Mouse (Mus musculus): ENCODE results near the gene Hyal3.
A peak's percentile ranks its signal among the peaks of the same experiment; 100 is the strongest.
"Not testable (repeated sequence)": the region's sequence is repeated elsewhere in the genome, so short reads cannot be mapped to it uniquely, and the experiment has no call there.

Gene Hyal3

GRCm38 (mm10) chr9:107571534-107572326 lies 8.9 kb upstream of the Hyal3 start:
- DNase-seq (ENCODE audit: low spot score in 2 of 2): no peak

GRCm38 (mm10) chr9:107572327-107572662 lies 8.3 kb upstream of the Hyal3 start:
- DNase-seq (ENCODE audit: low spot score in 2 of 2): no peak

- not testable (repeated sequence) for DNase-seq (ENCODE audit: low spot score in 2 of 2)
Measured at GRCm38 (mm10) chr9:107573774-107574173, 6.8 kb upstream of the Hyal3 start.

DNA sequence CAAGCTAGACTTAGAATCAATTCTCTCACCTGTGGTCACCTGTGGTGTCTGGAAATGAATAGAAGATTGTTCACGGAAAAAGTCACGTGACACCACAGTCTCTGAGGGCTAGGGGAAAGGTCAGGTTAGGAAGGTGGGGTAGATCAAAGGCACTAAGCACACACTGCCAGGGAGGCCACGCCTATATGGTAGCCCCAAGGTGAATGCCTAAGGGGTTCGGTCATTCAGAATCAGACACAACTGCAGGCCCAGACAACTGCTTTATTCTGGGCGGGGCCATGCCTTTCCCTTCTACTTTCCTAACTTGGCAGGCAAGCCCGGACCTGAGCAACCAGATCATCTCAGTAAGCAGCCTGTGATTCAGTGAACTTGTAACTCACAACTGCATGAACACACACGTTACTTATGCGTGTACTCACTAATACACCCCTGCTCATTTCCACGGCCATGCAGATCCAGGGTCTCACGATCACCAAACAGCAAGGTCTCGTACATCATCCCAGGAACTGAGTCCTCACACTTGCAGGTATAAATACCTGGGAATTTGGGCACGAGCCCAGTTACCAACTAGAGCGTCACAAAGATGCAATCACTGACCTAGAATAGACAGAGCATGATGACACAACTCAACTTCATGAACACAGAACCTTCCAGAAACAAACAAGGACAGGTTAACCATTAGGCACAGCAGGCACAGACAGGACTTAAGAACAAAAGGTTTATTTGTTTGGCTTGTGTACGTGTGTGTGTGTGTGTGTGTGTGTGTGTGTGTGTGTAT lies 4.8 kb upstream of the Hyal3 start:
- DNase-seq (ENCODE audit: low spot score in 2 of 2): peak; percentile 74 to 76

- peak; percentile 81 to 88 for DNase-seq (ENCODE audit: low spot score in 2 of 2)
Measured at GRCm38 (mm10) chr9:107576357-107577107, 4.1 kb upstream of the Hyal3 start, which contains the start of gene Hyal1. TSS of gene Hyal1 (plus strand) at chr9:107576927.

DNA sequence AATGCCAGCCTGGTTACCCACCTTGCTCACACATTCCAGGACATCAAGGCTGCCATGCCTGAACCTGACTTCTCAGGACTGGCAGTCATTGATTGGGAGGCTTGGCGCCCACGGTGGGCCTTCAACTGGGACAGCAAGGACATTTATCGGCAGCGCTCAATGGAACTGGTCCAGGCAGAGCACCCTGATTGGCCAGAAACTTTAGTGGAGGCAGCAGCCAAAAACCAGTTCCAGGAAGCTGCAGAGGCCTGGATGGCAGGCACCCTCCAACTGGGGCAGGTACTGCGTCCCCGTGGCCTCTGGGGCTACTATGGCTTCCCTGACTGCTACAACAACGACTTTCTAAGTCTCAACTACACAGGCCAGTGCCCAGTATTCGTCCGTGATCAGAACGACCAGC lies 2.7 kb upstream of the Hyal3 start:
- no peak for DNase-seq (ENCODE audit: low spot score in 2 of 2)

GRCm38 (mm10) chr9:107578587-107578986 lies 2.0 kb upstream of the Hyal3 start, which contains the start of gene Naa80:
TSS of gene Naa80 (plus strand) at chr9:107578887.
- DNase-seq (ENCODE audit: low spot score in 2 of 2): no peak

DNA sequence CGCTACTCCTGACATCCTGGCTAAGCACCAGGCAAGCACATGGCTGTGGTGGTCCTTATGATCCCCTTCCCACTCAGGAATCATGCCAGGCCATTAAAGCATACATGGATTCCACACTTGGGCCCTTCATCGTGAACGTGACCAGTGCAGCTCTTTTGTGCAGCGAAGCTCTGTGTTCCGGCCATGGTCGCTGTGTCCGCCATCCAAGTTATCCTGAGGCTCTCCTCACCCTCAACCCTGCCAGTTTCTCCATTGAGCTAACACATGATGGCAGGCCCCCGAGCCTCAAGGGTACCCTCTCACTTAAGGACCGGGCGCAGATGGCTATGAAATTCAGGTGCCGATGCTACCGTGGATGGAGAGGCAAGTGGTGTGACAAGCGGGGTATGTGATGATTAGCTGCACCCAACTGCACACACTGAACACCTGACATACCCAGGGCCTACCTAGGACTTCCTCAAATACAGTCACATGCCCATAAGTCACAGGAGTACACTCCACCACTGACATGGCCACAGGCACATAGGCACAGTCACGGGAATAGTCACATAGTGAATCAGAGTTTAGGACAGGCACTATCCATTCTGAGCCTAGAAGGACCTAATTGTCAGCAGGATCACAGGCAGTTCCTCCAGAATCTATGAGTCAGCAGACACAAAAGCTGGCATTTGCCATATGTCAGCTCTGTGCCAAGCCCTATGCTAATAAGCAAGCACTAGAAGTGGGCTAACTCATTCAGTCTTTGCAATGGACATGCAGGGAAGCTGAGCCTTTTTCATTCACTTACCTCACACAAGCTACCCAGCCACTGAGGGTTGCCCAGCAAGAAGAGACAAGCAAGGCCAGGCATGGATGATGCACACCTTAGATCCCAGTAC lies 1.4 kb upstream of the Hyal3 start:
- no peak for DNase-seq (ENCODE audit: low spot score in 2 of 2)

GRCm38 (mm10) chr9:107581584-107581983 lies 966 bp downstream of the Hyal3 start:
- no peak for DNase-seq (ENCODE audit: low spot score in 2 of 2)

DNA sequence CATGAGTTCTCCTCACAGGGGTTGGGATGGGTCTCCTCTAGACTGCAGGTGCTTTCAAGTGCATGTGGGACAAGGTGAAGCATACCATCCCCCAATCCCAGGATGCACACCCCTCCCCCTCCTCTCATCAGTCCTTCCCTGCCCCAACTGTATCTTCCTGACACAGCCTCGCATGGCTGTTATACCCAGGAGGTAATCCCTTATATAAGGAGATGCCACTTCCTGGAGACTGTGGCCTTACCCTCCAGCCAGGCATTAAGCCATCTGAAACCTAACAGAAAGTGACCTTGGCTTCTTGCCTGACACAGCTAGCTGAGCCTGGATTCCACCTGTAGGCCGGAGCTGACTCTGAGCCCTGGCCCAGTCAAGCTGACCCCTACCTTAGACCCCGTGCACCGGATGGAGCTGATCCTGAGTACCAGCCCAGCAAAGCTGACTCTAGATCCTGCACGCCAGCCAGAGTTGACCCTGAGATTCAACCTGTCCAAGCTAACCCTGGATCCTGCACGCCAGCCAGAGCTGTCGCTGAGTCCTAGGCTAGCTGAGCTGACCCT lies 2.0 kb downstream of the Hyal3 start:
- DNase-seq (ENCODE audit: low spot score in 2 of 2): no peak

DNA sequence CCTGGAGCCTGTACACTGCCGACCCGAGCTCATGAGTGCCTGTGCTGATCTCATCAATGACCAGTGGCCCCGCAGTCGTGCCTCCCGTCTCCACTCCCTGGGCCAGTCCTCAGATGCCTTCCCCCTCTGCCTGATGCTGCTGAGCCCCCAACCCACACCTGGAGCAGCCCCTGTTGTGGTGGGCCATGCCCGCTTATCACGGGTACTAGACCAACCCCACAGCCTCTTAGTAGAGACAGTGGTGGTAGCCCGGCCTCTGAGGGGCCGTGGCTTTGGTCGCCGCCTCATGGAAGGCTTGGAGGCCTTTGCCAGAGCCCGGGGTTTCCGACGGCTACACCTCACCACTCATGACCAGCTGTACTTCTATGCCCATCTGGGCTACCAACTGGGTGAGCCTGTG lies 2.6 kb downstream of the Hyal3 start:
- DNase-seq (ENCODE audit: low spot score in 2 of 2): no peak

DNA sequence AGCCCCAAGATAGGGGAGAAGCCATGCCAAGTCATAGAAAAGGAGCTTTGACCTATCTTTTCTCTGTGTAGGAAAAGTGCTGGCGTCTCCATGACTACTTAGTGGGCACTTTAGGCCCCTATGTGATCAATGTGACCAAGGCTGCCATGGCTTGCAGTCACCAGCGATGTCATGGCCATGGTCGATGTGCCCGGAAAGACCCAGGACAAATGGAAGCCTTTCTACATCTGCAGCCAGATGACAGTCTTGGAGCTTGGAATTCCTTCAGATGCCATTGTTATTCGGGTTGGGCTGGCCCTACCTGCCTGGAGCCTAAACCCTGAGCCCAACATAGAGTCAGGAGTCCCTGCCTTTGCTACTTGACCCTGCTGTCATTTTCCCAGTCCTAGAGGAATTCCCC lies 5.9 kb downstream of the Hyal3 start:
- no peak for DNase-seq (ENCODE audit: low spot score in 2 of 2)

DNA sequence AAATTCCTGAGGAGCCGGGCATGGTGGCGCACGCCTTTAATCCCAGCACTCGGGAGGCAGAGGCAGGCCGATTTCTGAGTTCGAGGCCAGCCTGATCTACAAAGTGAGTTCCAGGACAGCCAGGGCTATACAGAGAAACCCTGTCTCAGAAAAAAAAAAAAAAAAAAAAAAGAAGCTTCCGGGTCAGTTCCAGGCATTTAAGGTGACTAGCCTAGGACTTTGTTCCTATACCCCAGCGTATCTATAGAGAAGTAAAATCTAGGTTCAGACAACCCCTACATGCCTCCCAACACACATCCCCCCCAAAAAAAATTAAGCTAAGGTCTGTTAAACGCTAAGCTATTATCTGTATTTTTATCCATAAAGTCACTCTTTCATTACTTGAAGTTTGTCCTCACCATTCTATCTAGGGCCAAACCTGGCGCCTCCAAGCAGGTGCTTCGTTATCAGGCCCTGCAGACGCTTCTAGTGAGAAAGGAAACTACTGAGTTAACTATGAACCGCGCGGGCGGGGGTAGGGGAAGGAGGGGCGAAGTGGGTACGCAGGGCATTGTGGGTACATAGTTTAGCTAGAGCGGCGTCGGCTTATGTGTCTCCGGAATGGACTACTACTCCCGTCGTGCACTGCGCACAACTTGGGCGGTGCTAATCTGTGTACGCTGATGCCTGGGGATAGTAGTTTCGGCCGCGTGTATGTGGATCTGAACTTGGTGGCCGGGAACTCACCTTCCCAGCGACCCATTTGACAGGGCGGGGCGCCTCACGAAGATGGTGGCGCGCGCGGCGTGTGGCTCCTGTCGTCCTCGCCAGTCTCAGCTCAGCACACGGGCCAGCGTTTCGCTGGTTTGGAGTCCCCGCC lies 6.6 kb downstream of the Hyal3 start, which contains the start of gene Ifrd2:
Gene Ifrd2 (plus strand): TSS at position 669 of the 859 bp plus-strand sequence.
- peak; percentile 93 to 97 for DNase-seq (ENCODE audit: low spot score in 2 of 2)

DNA sequence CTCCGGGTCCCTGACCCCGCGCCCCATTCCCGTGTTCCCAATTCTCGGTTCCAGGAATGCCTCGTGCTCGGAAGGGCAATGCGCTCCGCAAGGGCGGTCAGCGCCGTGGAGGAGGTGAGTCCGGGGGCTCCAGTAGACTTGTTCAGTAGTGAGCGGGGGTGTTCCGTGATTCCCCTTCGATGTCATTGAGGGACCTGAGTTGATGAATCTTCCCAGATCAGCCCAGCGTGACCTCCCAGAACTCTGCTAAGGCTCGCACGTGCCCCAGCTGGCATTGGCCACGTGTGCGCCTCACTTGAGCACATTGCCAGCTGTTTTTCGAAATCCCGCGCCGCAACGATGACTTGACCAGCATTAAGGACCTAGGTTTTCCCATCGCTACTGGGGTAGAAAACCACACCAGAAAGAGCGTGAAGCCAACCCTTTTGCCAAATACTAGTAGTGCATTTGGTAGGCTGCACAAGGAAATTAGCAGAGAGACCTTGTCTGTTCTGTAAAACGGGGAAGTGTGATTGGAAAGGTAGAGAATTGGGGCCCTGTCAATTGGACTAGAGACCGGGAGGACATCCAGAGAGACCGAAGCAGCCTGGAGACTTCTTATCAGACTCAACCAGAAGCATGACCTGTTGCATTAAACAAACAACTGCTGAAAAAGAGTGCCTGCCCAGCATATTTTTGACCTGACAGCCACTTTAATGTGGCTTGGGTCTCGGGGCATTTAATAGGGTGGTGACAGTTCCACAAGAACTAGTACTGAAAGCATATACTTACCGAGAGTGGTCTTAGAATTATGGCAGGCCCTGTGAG lies 7.4 kb downstream of the Hyal3 start:
- DNase-seq (ENCODE audit: low spot score in 2 of 2): peak in 1 of 2 experiments; percentile 66

GRCm38 (mm10) chr9:107590058-107590772 lies 9.6 kb downstream of the Hyal3 start:
- no peak for DNase-seq (ENCODE audit: low spot score in 2 of 2)

- DNase-seq (ENCODE audit: low spot score in 2 of 2): no peak
Measured at GRCm38 (mm10) chr9:107590773-107591060, 10.1 kb downstream of the Hyal3 start.

GRCm38 (mm10) chr9:107593101-107593976 lies 12.7 kb downstream of the Hyal3 start:
- DNase-seq (ENCODE audit: low spot score in 2 of 2): no peak

All from urinary bladder, postnatal 36 days (tissue).